Mouse (Mus musculus): ENCODE measurements around the gene Csnk1g2. TPM values are rescaled to one million over a fixed set of nuclear protein-coding genes. Genes with fewer than 3 reads are reported as not detected.

The Csnk1g2 gene
- 47.7 TPM for polyA plus RNA-seq (2015; fragmentation: Illumina TruSeq; extraction: RNeasy Lipid Tissue Mini Kit (QIAGEN cat#74804); ENCODE audit: insufficient read depth, low read depth, low replicate concordance)

GRCm38 (mm10) chr10:80622661-80623456, at the start of gene Csnk1g2:
TSS of gene Csnk1g2 (plus strand) at chr10:80622838.

GRCm38 (mm10) chr10:80577195-80578130, 45.2 kb upstream of the Csnk1g2 start, which contains the start of gene Klf16:
TSS of gene Klf16 (minus strand) at chr10:80577321.

DNA sequence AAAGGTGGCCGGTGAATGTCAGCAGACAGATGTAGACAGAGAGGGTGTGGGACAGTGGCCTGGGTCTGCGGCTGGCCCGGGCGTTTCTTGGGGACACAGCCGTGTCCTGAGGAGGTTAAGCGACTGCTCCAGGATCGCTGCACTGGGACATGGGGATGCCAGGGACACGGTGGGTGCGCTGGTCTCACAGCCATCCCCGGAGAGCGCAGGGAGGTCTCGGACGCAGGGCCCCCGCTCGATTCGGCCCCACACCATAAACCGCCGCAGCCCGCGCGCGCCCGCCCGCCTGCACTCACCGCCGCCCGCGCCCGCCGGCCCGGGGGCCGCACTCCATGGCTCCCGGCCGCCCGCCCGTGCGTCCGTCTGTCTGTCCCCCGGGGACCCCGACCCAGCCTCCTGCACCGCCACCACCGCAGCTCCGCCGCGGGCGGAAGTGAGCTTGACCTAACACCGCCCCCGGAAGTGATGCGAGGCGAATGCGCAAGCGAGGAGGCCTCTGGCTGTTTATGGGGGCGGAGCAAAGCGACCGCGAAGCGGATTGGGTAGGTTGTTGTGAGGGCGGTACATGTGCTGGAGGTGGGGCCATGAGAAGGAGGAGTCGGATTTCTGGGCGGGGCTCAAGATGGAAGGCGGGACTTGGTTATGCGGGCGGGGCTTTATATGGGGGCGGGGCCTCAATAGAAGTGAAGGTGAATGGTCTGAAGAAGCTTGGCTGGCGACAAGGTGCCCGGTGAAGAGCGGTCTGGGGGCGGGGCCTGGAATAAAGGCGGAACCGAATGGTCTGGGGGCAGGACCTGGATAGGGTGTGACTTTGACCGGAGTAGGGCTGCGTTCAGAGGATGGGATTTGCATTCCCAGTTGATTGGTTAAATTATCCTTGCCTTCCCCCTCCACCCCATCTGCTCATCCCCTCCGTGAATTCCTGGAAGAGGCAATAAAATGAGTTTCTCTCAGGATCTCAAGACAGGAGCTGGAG, 32.5 kb upstream of the Csnk1g2 start, which contains the start of gene Abhd17a:
TSS of gene Abhd17a (minus strand) at position 463 of the 976 bp plus-strand sequence.

DNA sequence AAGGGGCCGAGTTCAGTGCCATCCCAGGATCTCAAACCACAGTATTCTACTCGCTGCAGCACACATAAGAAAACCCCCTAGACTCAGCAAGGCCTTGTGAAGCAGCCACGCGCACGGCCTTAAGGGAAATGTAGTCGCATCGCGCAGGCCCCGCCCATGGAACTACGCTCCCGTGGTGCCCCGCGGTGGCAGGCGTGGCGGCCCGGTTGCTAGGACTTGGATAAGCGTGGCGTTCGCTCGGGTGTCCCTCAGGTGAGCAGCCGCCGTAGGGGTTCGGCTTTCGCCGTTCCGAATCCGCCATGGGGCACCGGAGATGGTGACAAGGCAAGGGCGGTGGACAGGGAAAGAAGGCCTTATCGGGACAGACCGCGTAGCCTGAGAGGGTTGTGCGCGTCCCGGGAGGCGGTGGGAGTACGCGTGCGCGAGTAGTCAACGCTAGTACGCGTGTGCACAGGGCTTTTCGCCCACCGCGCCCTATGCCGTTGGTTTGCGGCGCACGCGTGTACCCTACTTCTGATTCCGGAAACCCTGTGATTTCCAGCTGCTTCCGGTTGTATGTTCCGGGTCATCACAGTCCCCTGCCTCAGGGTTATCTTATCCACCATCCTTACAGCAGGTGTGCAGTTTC, 19.8 kb upstream of the Csnk1g2 start, which contains the start of the genes Scamp4 and Adat3:
TSS of gene Scamp4 (plus strand) at position 175 of the 628 bp plus-strand sequence.
TSS of gene Adat3 (plus strand) at position 183 of the 628 bp plus-strand sequence.

DNA sequence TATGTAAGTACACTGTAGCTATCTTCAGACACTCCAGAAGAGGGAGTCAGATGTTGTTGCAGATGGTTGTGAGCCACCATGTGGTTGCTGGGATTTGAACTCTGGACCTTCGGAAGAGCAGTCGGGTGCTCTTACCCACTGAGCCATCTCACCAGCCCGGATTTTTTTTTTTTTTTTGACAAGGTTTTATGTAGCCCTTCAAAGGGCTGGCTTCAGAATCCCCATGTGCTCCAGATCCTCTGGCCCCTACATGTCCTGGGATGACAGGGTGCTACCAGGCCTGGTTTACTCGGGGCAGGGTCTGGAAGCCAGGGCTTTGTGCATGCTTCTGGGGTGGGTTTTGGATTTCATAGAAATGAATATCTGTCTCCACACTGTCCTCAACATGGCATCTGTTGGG, 16.9 kb upstream of the Csnk1g2 start, which contains the start of gene Gm49322:
TSS of gene Gm49322 (plus strand) at position 301 of the 400 bp plus-strand sequence.

GRCm38 (mm10) chr10:80656863-80657623, 34.4 kb downstream of the Csnk1g2 start, which contains the start of gene Btbd2:
TSS of gene Btbd2 (minus strand) at chr10:80657071.

DNA sequence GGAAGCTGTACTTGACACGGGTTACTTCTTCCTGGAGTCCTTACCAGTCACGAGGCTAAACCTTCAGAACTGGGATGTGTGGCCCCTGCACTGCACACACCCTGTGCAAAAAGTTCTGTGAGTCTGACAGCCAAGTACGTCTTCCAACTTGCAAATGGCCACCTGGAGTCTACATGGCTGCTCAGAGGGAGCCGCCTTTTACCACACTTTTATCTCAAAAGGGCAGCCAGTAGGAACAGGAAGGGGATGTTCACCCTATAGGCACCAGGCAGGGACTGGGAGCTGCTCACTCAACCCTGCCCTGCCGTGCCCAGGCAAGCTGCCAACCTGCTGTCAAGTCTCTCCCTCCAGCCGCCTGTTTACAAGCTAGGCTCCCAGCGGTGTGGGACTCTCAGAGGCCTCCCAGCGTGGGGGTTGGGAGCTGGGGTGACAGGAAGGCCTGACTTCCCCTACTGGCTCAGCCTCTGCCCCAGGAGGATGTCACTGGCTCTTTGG, 55.4 kb downstream of the Csnk1g2 start, which contains the start of gene Mknk2:
TSS of gene Mknk2 (minus strand) at position 171 of the 495 bp plus-strand sequence.

Other genes with a start within 250 kb of the Csnk1g2 start
- gene Mex3d, start 235.2 kb upstream of the Csnk1g2 start, polyA plus RNA-seq (2015; fragmentation: Illumina TruSeq; extraction: RNeasy Lipid Tissue Mini Kit (QIAGEN cat#74804); ENCODE audit: insufficient read depth, low read depth, low replicate concordance): 1.3 TPM
- gene Mbd3, start 223.3 kb upstream of the Csnk1g2 start, polyA plus RNA-seq (2015; fragmentation: Illumina TruSeq; extraction: RNeasy Lipid Tissue Mini Kit (QIAGEN cat#74804); ENCODE audit: insufficient read depth, low read depth, low replicate concordance): 25.4 TPM
- gene Uqcr11, start 216.0 kb upstream of the Csnk1g2 start, polyA plus RNA-seq (2015; fragmentation: Illumina TruSeq; extraction: RNeasy Lipid Tissue Mini Kit (QIAGEN cat#74804); ENCODE audit: insufficient read depth, low read depth, low replicate concordance): 156 TPM
- gene Tcf3, start 189.2 kb upstream of the Csnk1g2 start, polyA plus RNA-seq (2015; fragmentation: Illumina TruSeq; extraction: RNeasy Lipid Tissue Mini Kit (QIAGEN cat#74804); ENCODE audit: insufficient read depth, low read depth, low replicate concordance): 9.6 TPM
- not detected for gene Onecut3, start 128.0 kb upstream of the Csnk1g2 start, polyA plus RNA-seq (2015; fragmentation: Illumina TruSeq; extraction: RNeasy Lipid Tissue Mini Kit (QIAGEN cat#74804); ENCODE audit: insufficient read depth, low read depth, low replicate concordance)
- not detected for gene Atp8b3, start 83.7 kb upstream of the Csnk1g2 start, polyA plus RNA-seq (2015; fragmentation: Illumina TruSeq; extraction: RNeasy Lipid Tissue Mini Kit (QIAGEN cat#74804); ENCODE audit: insufficient read depth, low read depth, low replicate concordance)
- 6.7 TPM for gene Rexo1, start 61.3 kb upstream of the Csnk1g2 start, polyA plus RNA-seq (2015; fragmentation: Illumina TruSeq; extraction: RNeasy Lipid Tissue Mini Kit (QIAGEN cat#74804); ENCODE audit: insufficient read depth, low read depth, low replicate concordance)
- gene Klf16, start 45.5 kb upstream of the Csnk1g2 start, polyA plus RNA-seq (2015; fragmentation: Illumina TruSeq; extraction: RNeasy Lipid Tissue Mini Kit (QIAGEN cat#74804); ENCODE audit: insufficient read depth, low read depth, low replicate concordance): 3.2 TPM
- gene Abhd17a, start 32.5 kb upstream of the Csnk1g2 start, polyA plus RNA-seq (2015; fragmentation: Illumina TruSeq; extraction: RNeasy Lipid Tissue Mini Kit (QIAGEN cat#74804); ENCODE audit: insufficient read depth, low read depth, low replicate concordance): 20.8 TPM
- gene Scamp4, start 20.0 kb upstream of the Csnk1g2 start, polyA plus RNA-seq (2015; fragmentation: Illumina TruSeq; extraction: RNeasy Lipid Tissue Mini Kit (QIAGEN cat#74804); ENCODE audit: insufficient read depth, low read depth, low replicate concordance): 17.1 TPM
- gene Adat3, start 20.0 kb upstream of the Csnk1g2 start, polyA plus RNA-seq (2015; fragmentation: Illumina TruSeq; extraction: RNeasy Lipid Tissue Mini Kit (QIAGEN cat#74804); ENCODE audit: insufficient read depth, low read depth, low replicate concordance): not detected
- gene Gm49322, start 16.8 kb upstream of the Csnk1g2 start, polyA plus RNA-seq (2015; fragmentation: Illumina TruSeq; extraction: RNeasy Lipid Tissue Mini Kit (QIAGEN cat#74804); ENCODE audit: insufficient read depth, low read depth, low replicate concordance): 1.0 TPM
- gene Btbd2, start 34.2 kb downstream of the Csnk1g2 start, polyA plus RNA-seq (2015; fragmentation: Illumina TruSeq; extraction: RNeasy Lipid Tissue Mini Kit (QIAGEN cat#74804); ENCODE audit: insufficient read depth, low read depth, low replicate concordance): 7.6 TPM
- gene Mknk2, start 55.3 kb downstream of the Csnk1g2 start, polyA plus RNA-seq (2015; fragmentation: Illumina TruSeq; extraction: RNeasy Lipid Tissue Mini Kit (QIAGEN cat#74804); ENCODE audit: insufficient read depth, low read depth, low replicate concordance): 15.8 TPM
- 3.8 TPM for gene Mob3a, start 79.1 kb downstream of the Csnk1g2 start, polyA plus RNA-seq (2015; fragmentation: Illumina TruSeq; extraction: RNeasy Lipid Tissue Mini Kit (QIAGEN cat#74804); ENCODE audit: insufficient read depth, low read depth, low replicate concordance)
- 24.6 TPM for gene Izumo4, start 79.3 kb downstream of the Csnk1g2 start, polyA plus RNA-seq (2015; fragmentation: Illumina TruSeq; extraction: RNeasy Lipid Tissue Mini Kit (QIAGEN cat#74804); ENCODE audit: insufficient read depth, low read depth, low replicate concordance)
- gene Ap3d1, start 119.4 kb downstream of the Csnk1g2 start, polyA plus RNA-seq (2015; fragmentation: Illumina TruSeq; extraction: RNeasy Lipid Tissue Mini Kit (QIAGEN cat#74804); ENCODE audit: insufficient read depth, low read depth, low replicate concordance): 48.4 TPM
- 7.8 TPM for gene Dot1l, start 132.4 kb downstream of the Csnk1g2 start, polyA plus RNA-seq (2015; fragmentation: Illumina TruSeq; extraction: RNeasy Lipid Tissue Mini Kit (QIAGEN cat#74804); ENCODE audit: insufficient read depth, low read depth, low replicate concordance)
- gene Sf3a2, start 175.4 kb downstream of the Csnk1g2 start, polyA plus RNA-seq (2015; fragmentation: Illumina TruSeq; extraction: RNeasy Lipid Tissue Mini Kit (QIAGEN cat#74804); ENCODE audit: insufficient read depth, low read depth, low replicate concordance): 9.5 TPM
- 17.7 TPM for gene Plekhj1, start 175.8 kb downstream of the Csnk1g2 start, polyA plus RNA-seq (2015; fragmentation: Illumina TruSeq; extraction: RNeasy Lipid Tissue Mini Kit (QIAGEN cat#74804); ENCODE audit: insufficient read depth, low read depth, low replicate concordance)
- not detected for gene Amh, start 182.4 kb downstream of the Csnk1g2 start, polyA plus RNA-seq (2015; fragmentation: Illumina TruSeq; extraction: RNeasy Lipid Tissue Mini Kit (QIAGEN cat#74804); ENCODE audit: insufficient read depth, low read depth, low replicate concordance)
- not detected for gene Jsrp1, start 190.7 kb downstream of the Csnk1g2 start, polyA plus RNA-seq (2015; fragmentation: Illumina TruSeq; extraction: RNeasy Lipid Tissue Mini Kit (QIAGEN cat#74804); ENCODE audit: insufficient read depth, low read depth, low replicate concordance)
- 185 TPM for gene Oaz1, start 203.8 kb downstream of the Csnk1g2 start, polyA plus RNA-seq (2015; fragmentation: Illumina TruSeq; extraction: RNeasy Lipid Tissue Mini Kit (QIAGEN cat#74804); ENCODE audit: insufficient read depth, low read depth, low replicate concordance)
- not detected for gene Lingo3, start 221.2 kb downstream of the Csnk1g2 start, polyA plus RNA-seq (2015; fragmentation: Illumina TruSeq; extraction: RNeasy Lipid Tissue Mini Kit (QIAGEN cat#74804); ENCODE audit: insufficient read depth, low read depth, low replicate concordance)
- gene Lsm7, start 232.4 kb downstream of the Csnk1g2 start, polyA plus RNA-seq (2015; fragmentation: Illumina TruSeq; extraction: RNeasy Lipid Tissue Mini Kit (QIAGEN cat#74804); ENCODE audit: insufficient read depth, low read depth, low replicate concordance): 38.7 TPM
- gene Sppl2b, start 232.4 kb downstream of the Csnk1g2 start, polyA plus RNA-seq (2015; fragmentation: Illumina TruSeq; extraction: RNeasy Lipid Tissue Mini Kit (QIAGEN cat#74804); ENCODE audit: insufficient read depth, low read depth, low replicate concordance): 7.9 TPM
- gene Tmprss9, start 249.0 kb downstream of the Csnk1g2 start, polyA plus RNA-seq (2015; fragmentation: Illumina TruSeq; extraction: RNeasy Lipid Tissue Mini Kit (QIAGEN cat#74804); ENCODE audit: insufficient read depth, low read depth, low replicate concordance): not detected